In genomic region chr5:110458936-110459335, GRCm38 (mm10) we compare ENCODE assay signal across 11 mouse cellular contexts. TPM values are rescaled to one million over a fixed set of nuclear protein-coding genes. Genes with fewer than 3 reads are reported as not detected.
A peak's percentile ranks its signal among the peaks of the same experiment; 100 is the strongest.
DNase-seq lines count a peak whose midpoint lies in the region; ATAC-seq lines count a peak whose summit lies in the region.
"Had no signal": no experiment of that assay in that cellular context is flagged by ENCODE, and none has a peak within 500 bp of the region (broad histone marks: within the 10 kb centered on the region; RNA-seq: fewer than 3 reads in every experiment).

No protein-coding gene starts in this region.

- no peak for ATAC-seq in midbrain, embryonic 16.5 days
- ATAC-seq in common myeloid progenitor, adult 5-6 weeks (replicated peaks; ENCODE audit: low read depth, poor library complexity, severe bottlenecking): 0 out of 2 replicates have a peak, but pooled peaks have one; percentile 54
- no peak for ATAC-seq in forebrain, embryonic 12.5 days (ENCODE audit: low FRiP score)
- ATAC-seq in hindbrain, embryonic 12.5 days (ENCODE audit: low FRiP score): no peak

- no peaks in the 10 kb centered on the region for H3K4me1 ChIP-seq in midbrain, embryonic 16.5 days (ENCODE audit: control insufficient read depth, insufficient read depth, low read length)
- no peaks in the 10 kb centered on the region for H3K4me1 ChIP-seq in midbrain, embryonic 10.5 days
- H3K4me1 ChIP-seq in forebrain, embryonic 12.5 days: no peaks in the 10 kb centered on the region
- no peaks in the 10 kb centered on the region for H3K4me1 ChIP-seq in hindbrain, embryonic 12.5 days
- H3K4me1 ChIP-seq: liver, embryonic 15.5 days had no signal

- H3K4me3 ChIP-seq in midbrain, embryonic 16.5 days (ENCODE audit: low read depth, low read length): no peak overlapping the region
- no peak overlapping the region for H3K4me3 ChIP-seq in midbrain, embryonic 10.5 days
- no peak overlapping the region for H3K4me3 ChIP-seq in forebrain, embryonic 12.5 days (replicated peaks)
- H3K4me3 ChIP-seq in hindbrain, embryonic 12.5 days: no peak overlapping the region
- H3K4me3 ChIP-seq: liver, embryonic 15.5 days had no signal

- DNase-seq in midbrain, embryonic 10.5 days (ENCODE audit: low spot score): no peak
- DNase-seq in layer of hippocampus, postnatal 10 days (ENCODE audit: low spot score in 2 of 2): peak; percentile 46 to 48
- peak; percentile 38 for DNase-seq in right cerebral cortex, postnatal 25 days
- DNase-seq in embryo, embryonic 11 days: no peak
- DNase-seq: cerebellum, adult 11-12 months; thymus, adult 18-20 months had no signal

- no peak overlapping the region for H3K4me2 ChIP-seq in midbrain, embryonic 16.5 days (ENCODE audit: low read length)
- no peak overlapping the region for H3K4me2 ChIP-seq in forebrain, embryonic 12.5 days
- no peak overlapping the region for H3K4me2 ChIP-seq in hindbrain, embryonic 12.5 days (replicated peaks)
- H3K4me2 ChIP-seq: liver, embryonic 15.5 days had no signal

- WGBS in midbrain, embryonic 16.5 days: 64% methylated on average over 3 of the region's 3 CpGs
- 80% methylated on average over 3 of the region's 3 CpGs for WGBS in midbrain, embryonic 10.5 days
- WGBS in forebrain, embryonic 12.5 days: 76% methylated on average over 3 of the region's 3 CpGs
- 66% methylated on average over 3 of the region's 3 CpGs for WGBS in hindbrain, embryonic 12.5 days

- H3K27ac ChIP-seq in midbrain, embryonic 16.5 days (ENCODE audit: low read length): peak overlapping the region; percentile 7; the same call in 1 of the 2 replicates
- H3K27ac ChIP-seq in midbrain, embryonic 10.5 days (replicated peaks): no peak overlapping the region
- H3K27ac ChIP-seq in forebrain, embryonic 12.5 days: no peak overlapping the region
- no peak overlapping the region for H3K27ac ChIP-seq in hindbrain, embryonic 12.5 days
- H3K27ac ChIP-seq: liver, embryonic 15.5 days had no signal

- H3K9me3 ChIP-seq in midbrain, embryonic 16.5 days (replicated peaks; ENCODE audit: control insufficient read depth, low read length, poor library complexity, severe bottlenecking): no peaks in the 10 kb centered on the region
- no peaks in the 10 kb centered on the region for H3K9me3 ChIP-seq in midbrain, embryonic 10.5 days (replicated peaks)
- no peaks in the 10 kb centered on the region for H3K9me3 ChIP-seq in forebrain, embryonic 12.5 days
- H3K9me3 ChIP-seq in hindbrain, embryonic 12.5 days (replicated peaks): no peaks in the 10 kb centered on the region
- H3K9me3 ChIP-seq: liver, embryonic 15.5 days had no signal

- H3K36me3 ChIP-seq in midbrain, embryonic 16.5 days (ENCODE audit: control insufficient read depth, insufficient read depth, low read length): no peaks in the 10 kb centered on the region
- no peaks in the 10 kb centered on the region for H3K36me3 ChIP-seq in midbrain, embryonic 10.5 days
- no peaks in the 10 kb centered on the region for H3K36me3 ChIP-seq in forebrain, embryonic 12.5 days (replicated peaks)
- H3K36me3 ChIP-seq in hindbrain, embryonic 12.5 days: no peaks in the 10 kb centered on the region
- H3K36me3 ChIP-seq: liver, embryonic 15.5 days had no signal

- no peak overlapping the region for H3K9ac ChIP-seq in midbrain, embryonic 16.5 days (ENCODE audit: low read depth, low read length)
- H3K9ac ChIP-seq in forebrain, embryonic 12.5 days: no peak overlapping the region
- no peak overlapping the region for H3K9ac ChIP-seq in hindbrain, embryonic 12.5 days
- H3K9ac ChIP-seq: liver, embryonic 15.5 days had no signal

- no peaks in the 10 kb centered on the region for H3K27me3 ChIP-seq in midbrain, embryonic 16.5 days (ENCODE audit: control insufficient read depth, insufficient read depth, low read depth, low read length)
- no peaks in the 10 kb centered on the region for H3K27me3 ChIP-seq in midbrain, embryonic 10.5 days (ENCODE audit: low read depth, poor library complexity, severe bottlenecking)
- H3K27me3 ChIP-seq in forebrain, embryonic 12.5 days: 0 out of 2 replicates have a peak, but pooled peaks cover 6% of the 10 kb centered on the region
- H3K27me3 ChIP-seq in hindbrain, embryonic 12.5 days: no peaks in the 10 kb centered on the region

RNA-seq across cellular contexts. Expression of gene Fbrsl1, which starts 10.6 kb away (rescaled TPM):
- polyA plus RNA-seq in midbrain, embryonic 16.5 days (2015; fragmentation: Nextera tagmentation; extraction: Ambion mirVana): 12.3 and 16.3 TPM in 2 replicates
- polyA plus RNA-seq in midbrain, embryonic 10.5 days (2016; fragmentation: Nextera tagmentation; extraction: Ambion mirVana): 10.3 and 14.6 TPM in 2 replicates
- 6.7 and 13.9 TPM in 2 replicates for total RNA-seq in common myeloid progenitor, adult 5-6 weeks (2017)
- 10 to 100 TPM; 82.5 to 90.6 TPM for total RNA-seq in layer of hippocampus, postnatal 10 days (2021)
- 39.5 and 39.8 TPM in 2 replicates for polyA plus RNA-seq in forebrain, embryonic 12.5 days (2016; fragmentation: Nextera tagmentation; extraction: Ambion mirVana)
- polyA plus RNA-seq in hindbrain, embryonic 12.5 days (2016; fragmentation: Nextera tagmentation; extraction: Ambion mirVana): 34.4 and 35.5 TPM in 2 replicates

Comparison
In these comparisons a context has a peak if more than half of its experiments do, and no peak if none do; other contexts are left out.
1. DNase-seq: peak in layer of hippocampus, postnatal 10 days (2 of 2) and right cerebral cortex, postnatal 25 days (single experiment); none in midbrain, embryonic 10.5 days (single experiment) and embryo, embryonic 11 days (single experiment).